Mouse (Mus musculus) limb, embryonic 10.5 days (tissue): Measurements from ENCODE around the gene Gjb6. TPM values are rescaled to one million over a fixed set of nuclear protein-coding genes. Genes with fewer than 3 reads are reported as not detected.

Experiments used
- DNase-seq: peaks from one replicate; pipeline ENCODE4 v3.0.0-alpha.2; 2017; ENCODE audit warnings: low spot score
- H3K27ac ChIP-seq: fragments of 300-500 bp; sonication (generic); 2 replicates; pipeline ENCODE4 v1.5.1; 2016; ENCODE audit warnings: mild to moderate bottlenecking
- H3K27me3 ChIP-seq: fragments of 300-500 bp; sonication (generic); 2 replicates; pipeline ENCODE4 v1.6.1; 2016; ENCODE audit warnings: low read depth, mild to moderate bottlenecking; ENCODE audit not compliant: poor library complexity, severe bottlenecking
- H3K36me3 ChIP-seq: fragments of 300-500 bp; sonication (generic); 2 replicates; pipeline ENCODE4 v1.6.1; 2016; ENCODE audit warnings: mild to moderate bottlenecking, moderate library complexity
- H3K4me1 ChIP-seq: fragments of 300-500 bp; sonication (generic); 2 replicates; pipeline ENCODE4 v1.6.1; 2016
- H3K4me3 ChIP-seq: fragments of 300-500 bp; sonication (generic); 2 replicates; pipeline ENCODE4 v1.5.1; 2016; ENCODE audit warnings: mild to moderate bottlenecking, moderate library complexity
- H3K9me3 ChIP-seq: fragments of 300-500 bp; sonication (generic); replicated peaks from 2 replicates; pipeline ENCODE4 v1.6.1; 2016; ENCODE audit warnings: mild to moderate bottlenecking
- WGBS: fragments of 180-500 bp; shearing (Covaris S2); methylation state at CpG from one replicate; pipeline ENCODE4 v1.1.7; 2016; 5-methylcytosine and 5-hydroxymethylcytosine counted together
- polyA plus RNA-seq: library from polyadenylated mRNA; unstranded; fragments of >200 nt; fragmentation: Nextera tagmentation; extraction: Ambion mirVana; gene quantifications from 2 replicates; pipeline ENCODE4 v1.2.1, GENCODE M21; 2016

The Gjb6 gene
- polyA plus RNA-seq = 1.8 and 7.0 TPM in 2 replicates

DNA sequence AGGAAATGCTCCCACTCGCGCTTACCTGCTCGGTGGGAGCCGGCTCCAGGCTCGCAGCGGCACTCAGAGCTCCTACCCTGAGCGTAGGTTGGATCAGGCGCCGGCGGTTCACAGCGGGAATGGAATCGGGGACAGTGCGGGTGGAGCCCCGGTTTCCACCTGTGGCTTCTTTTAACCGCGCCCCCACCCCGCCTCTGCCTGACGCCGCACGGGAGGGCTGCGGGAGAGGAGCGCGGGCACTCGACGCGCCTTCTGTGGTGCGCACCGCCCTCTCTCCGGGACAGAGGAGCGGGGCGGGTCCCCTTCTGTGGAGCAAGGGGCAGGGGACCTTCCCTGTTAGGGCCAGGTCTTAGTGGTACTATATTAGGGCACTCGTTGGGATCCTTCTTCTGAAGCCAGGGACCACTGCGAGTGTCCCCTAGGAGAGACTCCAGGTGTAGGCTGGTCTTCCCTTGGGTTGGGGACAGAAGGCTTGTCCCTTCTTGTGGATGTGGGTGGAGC, at the start of gene Gjb6:
TSS of gene Gjb6 (minus strand) at position 451 of the 501 bp plus-strand sequence.
- DNase-seq = peak; percentile 46
- Histone ChIP-seq H3K4me3 (peak within 1 kb of the TSS; percentile 51), H3K27me3 (peaks cover 72% of the 10 kb centered on the region), H3K27ac (0 out of 2 replicates have a peak within 1 kb of the TSS, but pooled peaks have one; percentile 20), H3K4me1 (peaks cover 30% of the 10 kb centered on the region), H3K36me3 (no peaks in the 10 kb centered on the region), H3K9me3 (no peaks in the 10 kb centered on the region)
- 3% methylated on average over 33 of the region's 33 CpGs for WGBS

GRCm38 (mm10) chr14:57165493-57165892, 32.1 kb upstream of the Gjb6 start:
- Histone ChIP-seq H3K4me1 (peaks cover 8% of the 10 kb centered on the region), H3K27me3 (no peaks in the 10 kb centered on the region; the same call in 1 of the 2 replicates), H3K9me3 (no peaks in the 10 kb centered on the region), H3K4me3 (no peak overlapping the region), H3K36me3 (no peaks in the 10 kb centered on the region), H3K27ac (no peak overlapping the region)
- no peak for DNase-seq
- 91% methylated on average over 3 of the region's 3 CpGs for WGBS

GRCm38 (mm10) chr14:57161833-57162232, 28.4 kb upstream of the Gjb6 start:
- no peak for DNase-seq
- Histone ChIP-seq H3K4me1 (peaks cover 8% of the 10 kb centered on the region), H3K27me3 (no peaks in the 10 kb centered on the region; the same call in 1 of the 2 replicates), H3K36me3 (no peaks in the 10 kb centered on the region), H3K4me3 (no peak overlapping the region), H3K27ac (no peak overlapping the region), H3K9me3 (no peaks in the 10 kb centered on the region)
- WGBS = 65% methylated on average over 2 of the region's 2 CpGs

DNA sequence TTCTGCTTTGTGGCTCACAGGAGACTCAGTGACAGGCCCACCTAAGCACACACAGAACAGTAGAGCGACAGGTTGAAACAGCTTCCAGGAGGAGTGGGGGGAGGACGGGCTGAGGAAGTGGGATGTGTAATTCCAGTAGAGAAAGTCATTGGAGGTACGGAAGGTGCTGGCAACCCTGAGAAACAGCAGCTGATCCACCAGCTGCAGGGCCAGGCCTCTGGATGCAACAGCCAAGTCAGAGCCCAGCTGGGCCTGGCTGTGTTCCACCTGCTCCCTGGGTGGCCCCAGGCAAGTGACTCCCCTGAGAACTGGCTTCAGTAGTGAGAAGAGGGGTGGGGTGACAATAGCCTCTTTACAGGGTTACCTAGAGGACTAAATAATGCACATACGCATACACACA, 27.8 kb upstream of the Gjb6 start:
- no peak for DNase-seq

GRCm38 (mm10) chr14:57154916-57155315, 21.5 kb upstream of the Gjb6 start:
- 48% methylated on average over 6 of the region's 6 CpGs for WGBS
- no peak overlapping the region for H3K4me3 ChIP-seq
- H3K4me1 ChIP-seq = peaks cover 15% of the 10 kb centered on the region
- no peak for DNase-seq
- no peaks in the 10 kb centered on the region for H3K36me3 ChIP-seq
- H3K27ac ChIP-seq = peak overlapping the region; percentile 53; the same call in 1 of the 2 replicates
- H3K27me3 ChIP-seq = peaks cover 4% of the 10 kb centered on the region; the same call in 1 of the 2 replicates
- no peaks in the 10 kb centered on the region for H3K9me3 ChIP-seq

More for the DNA sequence above, 27.8 kb upstream of the Gjb6 start:
- Histone ChIP-seq H3K36me3 (no peaks in the 10 kb centered on the region), H3K9me3 (no peaks in the 10 kb centered on the region), H3K27ac (no peak overlapping the region), H3K4me1 (peaks cover 8% of the 10 kb centered on the region), H3K4me3 (no peak overlapping the region), H3K27me3 (no peaks in the 10 kb centered on the region; the same call in 1 of the 2 replicates)
- 79% methylated on average over 4 of the region's 4 CpGs for WGBS

GRCm38 (mm10) chr14:57145741-57146140, 12.3 kb upstream of the Gjb6 start:
- Histone ChIP-seq H3K36me3 (no peaks in the 10 kb centered on the region), H3K27ac (no peak overlapping the region), H3K4me1 (no peaks in the 10 kb centered on the region; the same call in 1 of the 2 replicates), H3K9me3 (no peaks in the 10 kb centered on the region), H3K4me3 (no peak overlapping the region), H3K27me3 (no peaks in the 10 kb centered on the region)
- 35% methylated on average over 4 of the region's 4 CpGs for WGBS
- no peak for DNase-seq

DNA sequence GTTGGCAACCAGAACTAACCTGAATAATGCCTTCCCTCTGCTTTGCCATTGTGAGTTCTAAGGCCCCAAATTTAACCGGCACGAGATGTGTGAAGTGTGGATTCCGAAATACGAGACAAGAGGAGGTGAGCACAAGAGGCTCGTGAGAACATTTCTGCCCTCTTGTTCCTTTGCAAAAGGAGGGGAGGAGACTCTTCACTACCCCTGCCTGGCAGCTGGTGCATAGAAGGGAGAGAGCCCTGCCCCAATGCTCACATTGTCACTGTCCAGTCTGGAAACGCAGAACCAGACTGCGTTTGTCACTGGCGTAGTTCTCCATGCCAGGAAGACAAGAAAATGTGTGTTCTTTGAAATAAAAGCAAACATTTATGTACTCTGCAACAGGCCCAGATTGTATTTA, 1.9 kb upstream of the Gjb6 start:
- 73% methylated on average over 8 of the region's 8 CpGs for WGBS
- Histone ChIP-seq H3K9me3 (no peaks in the 10 kb centered on the region), H3K27me3 (peaks cover 76% of the 10 kb centered on the region), H3K4me3 (no peak overlapping the region), H3K36me3 (no peaks in the 10 kb centered on the region), H3K4me1 (peaks cover 18% of the 10 kb centered on the region), H3K27ac (no peak overlapping the region)
- no peak for DNase-seq

DNA sequence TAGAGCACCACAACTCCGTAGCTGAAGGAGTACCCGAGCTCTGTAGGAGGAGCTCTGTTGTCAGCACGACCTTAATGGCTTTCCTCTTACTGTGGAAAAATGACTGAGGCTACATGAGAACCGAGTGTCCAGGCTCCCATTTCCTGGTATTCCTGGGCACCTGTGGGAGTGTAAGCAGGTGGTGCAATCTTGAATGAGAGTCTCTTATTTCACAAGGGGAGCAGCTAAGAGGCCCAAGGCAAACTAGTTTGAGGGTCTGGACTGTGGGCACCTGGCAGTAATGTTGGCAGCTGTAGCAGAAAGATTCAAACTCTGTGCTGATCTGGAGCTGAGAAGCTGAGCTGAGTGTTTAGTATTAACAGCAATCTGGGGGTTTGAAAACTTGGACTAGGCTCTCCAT, 6.0 kb downstream of the Gjb6 start:
- Histone ChIP-seq H3K9me3 (no peaks in the 10 kb centered on the region), H3K36me3 (no peaks in the 10 kb centered on the region), H3K27ac (no peak overlapping the region), H3K27me3 (peaks cover 19% of the 10 kb centered on the region), H3K4me1 (peaks cover 18% of the 10 kb centered on the region), H3K4me3 (no peak overlapping the region)
- DNase-seq = no peak
- 71% methylated on average over 4 of the region's 4 CpGs for WGBS

DNA sequence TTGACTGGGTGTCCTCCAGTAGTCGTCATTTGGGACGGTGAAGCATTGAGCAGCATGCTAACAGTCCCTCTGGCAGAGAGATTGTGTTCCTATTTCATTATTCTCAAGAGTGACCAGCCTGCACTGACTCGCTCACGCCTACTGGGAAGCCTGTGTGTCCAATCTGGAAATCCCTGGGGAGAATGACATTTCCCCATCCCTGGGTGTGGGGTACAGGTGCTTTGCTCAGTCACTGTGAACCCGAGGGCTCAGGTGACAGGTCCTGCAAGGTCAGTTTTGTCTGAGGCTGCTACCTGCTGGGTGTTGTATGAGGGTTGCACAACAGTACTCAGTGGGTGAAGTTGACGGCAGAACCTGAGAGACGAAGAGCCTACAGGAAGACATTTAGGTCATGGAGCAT, 11.1 kb downstream of the Gjb6 start:
- H3K36me3 ChIP-seq = no peaks in the 10 kb centered on the region
- H3K27me3 ChIP-seq = no peaks in the 10 kb centered on the region
- peaks cover 8% of the 10 kb centered on the region; the same call in 1 of the 2 replicates for H3K4me1 ChIP-seq
- no peak overlapping the region for H3K27ac ChIP-seq
- H3K4me3 ChIP-seq = no peak overlapping the region
- WGBS = 83% methylated on average over 7 of the region's 7 CpGs
- no peaks in the 10 kb centered on the region for H3K9me3 ChIP-seq
- no peak for DNase-seq

DNA sequence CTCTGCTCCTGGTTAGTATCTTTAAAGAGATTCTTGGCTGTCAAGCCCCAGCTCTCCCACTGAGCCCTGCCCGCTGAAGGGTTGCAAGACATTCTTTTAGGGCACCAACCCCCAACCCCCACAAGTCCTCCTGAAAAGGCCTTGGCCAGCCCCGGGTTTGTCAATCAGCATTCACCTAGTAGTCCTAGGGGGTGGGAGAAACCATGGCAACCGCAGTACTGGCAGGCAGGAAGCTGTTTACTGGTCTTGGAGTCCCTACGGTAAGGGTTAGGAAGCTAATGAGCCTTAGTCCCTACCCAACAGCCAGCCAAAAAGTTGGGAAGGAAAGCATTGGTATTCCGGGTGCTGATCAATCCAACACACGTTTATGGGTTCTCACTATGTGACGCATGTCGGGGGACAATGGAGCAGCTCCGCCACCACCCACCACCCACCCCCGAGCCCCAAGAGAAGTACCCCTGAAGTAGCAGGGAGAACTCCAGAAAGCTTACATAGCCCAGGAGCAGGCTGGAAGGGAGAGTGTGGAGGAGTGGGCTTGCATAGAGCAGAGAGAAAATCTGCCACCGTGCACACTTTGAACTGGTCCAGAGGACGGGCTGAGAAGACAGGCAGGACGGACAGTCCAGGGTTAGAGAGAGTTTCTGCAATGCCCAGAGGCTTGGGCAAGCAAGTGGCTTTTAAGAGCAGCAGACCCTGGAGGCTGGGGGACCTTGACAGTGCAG, 17.4 kb downstream of the Gjb6 start, which contains the start of gene Gm4491:
TSS of gene Gm4491 (minus strand) at position 61 of the 722 bp plus-strand sequence.
- H3K9me3 ChIP-seq = no peaks in the 10 kb centered on the region
- H3K36me3 ChIP-seq = no peaks in the 10 kb centered on the region
- peak; percentile 66 for DNase-seq
- peaks cover 25% of the 10 kb centered on the region for H3K4me1 ChIP-seq
- H3K27me3 ChIP-seq = peaks cover 3% of the 10 kb centered on the region; the same call in 1 of the 2 replicates
- H3K27ac ChIP-seq = peak within 1 kb of the TSS; percentile 82
- WGBS = 23% methylated on average over 13 of the region's 13 CpGs
- peak within 1 kb of the TSS; percentile 31 for H3K4me3 ChIP-seq

DNA sequence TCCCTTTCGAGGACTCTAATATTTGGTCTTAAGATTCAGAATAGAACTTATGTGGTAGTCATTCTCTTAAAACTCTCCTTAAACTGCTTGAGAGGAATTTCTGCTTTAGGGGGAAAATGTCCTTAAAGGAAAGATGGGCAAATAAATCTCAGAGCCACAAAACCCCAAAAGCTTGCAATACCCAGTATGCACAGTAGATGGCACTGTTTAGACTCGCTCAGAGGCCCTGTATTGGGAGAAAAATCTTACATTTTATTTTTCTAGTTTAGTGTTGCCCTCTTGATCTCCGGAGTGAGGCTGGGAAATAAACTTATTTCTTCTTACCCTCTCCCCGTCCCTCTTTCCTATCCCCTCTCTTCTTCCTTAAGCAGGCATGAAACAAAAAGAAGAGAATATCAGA, 24.2 kb downstream of the Gjb6 start:
- peaks cover 56% of the 10 kb centered on the region for H3K27me3 ChIP-seq
- H3K9me3 ChIP-seq = no peaks in the 10 kb centered on the region
- no peak overlapping the region for H3K27ac ChIP-seq
- H3K4me1 ChIP-seq = peaks cover 16% of the 10 kb centered on the region
- no peak overlapping the region for H3K4me3 ChIP-seq
- 12% methylated on average over 4 of the region's 4 CpGs for WGBS
- DNase-seq = peak; percentile 63
- H3K36me3 ChIP-seq = no peaks in the 10 kb centered on the region

DNA sequence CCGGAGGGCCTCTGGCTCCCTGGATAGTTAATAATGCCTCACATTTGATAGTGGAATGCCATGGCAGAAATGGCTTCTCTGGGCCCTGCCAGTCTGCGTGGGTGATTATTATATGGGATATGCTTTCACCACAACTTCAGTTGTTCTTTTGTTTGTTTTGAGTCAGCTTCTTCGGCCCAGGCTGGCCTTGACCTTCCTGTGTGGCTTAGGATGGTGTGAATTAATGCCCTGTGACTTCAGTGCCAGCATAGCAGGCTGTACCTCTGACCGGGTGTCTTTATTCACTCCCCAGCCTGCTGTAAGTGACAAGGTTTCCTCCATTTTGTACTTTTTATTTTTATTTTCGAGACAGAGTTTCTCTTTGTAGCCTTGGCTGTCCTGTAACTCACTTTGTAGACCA, 25.5 kb downstream of the Gjb6 start:
- no peak for DNase-seq
- no peaks in the 10 kb centered on the region for H3K36me3 ChIP-seq
- H3K4me1 ChIP-seq = peaks cover 21% of the 10 kb centered on the region
- WGBS = 77% methylated on average over 5 of the region's 5 CpGs
- peaks cover 69% of the 10 kb centered on the region for H3K27me3 ChIP-seq
- H3K9me3 ChIP-seq = no peaks in the 10 kb centered on the region
- H3K4me3 ChIP-seq = no peak overlapping the region
- no peak overlapping the region for H3K27ac ChIP-seq

DNA sequence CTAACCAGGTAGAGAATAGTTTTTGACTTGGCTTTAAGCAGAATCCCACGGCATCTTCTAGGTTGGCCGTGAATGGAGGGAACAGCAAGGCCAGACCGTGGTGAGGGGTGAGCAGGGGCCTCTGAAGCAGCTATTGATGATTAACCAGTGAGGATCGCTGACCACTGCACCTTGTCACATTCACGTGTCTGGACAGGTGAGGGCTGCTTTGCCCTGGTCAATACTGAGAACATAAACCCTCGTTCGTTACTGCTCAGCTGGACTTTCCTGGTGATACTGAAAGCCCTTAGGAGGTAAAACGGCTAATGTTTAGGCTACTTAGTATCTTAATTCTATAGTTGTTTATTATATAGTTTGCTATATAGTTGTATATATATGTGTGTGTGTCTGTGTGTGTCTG, 26.3 kb downstream of the Gjb6 start:
- Histone ChIP-seq H3K9me3 (no peaks in the 10 kb centered on the region), H3K27ac (no peak overlapping the region), H3K36me3 (no peaks in the 10 kb centered on the region), H3K4me1 (peaks cover 21% of the 10 kb centered on the region), H3K4me3 (no peak overlapping the region), H3K27me3 (peaks cover 77% of the 10 kb centered on the region)
- DNase-seq = no peak
- WGBS = 79% methylated on average over 8 of the region's 8 CpGs
